Mouse (Mus musculus): Measurements from ENCODE around the gene Kcnh2. TPM values are rescaled to one million over a fixed set of nuclear protein-coding genes. Genes with fewer than 3 reads are reported as not detected.
A peak's percentile ranks its signal among the peaks of the same experiment; 100 is the strongest.

Kcnh2 gene
- polyA plus RNA-seq, 1 experiment from 2014 or later = 0.08 TPM

GRCm38 (mm10) chr5:24364508-24364907, 13.1 kb upstream of the Kcnh2 start, which contains the start of gene Nos3:
Gene Nos3, plus strand, starts transcription at chr5:24364810.
- Histone ChIP-seq H3K27me3 (ENCODE audit: insufficient read depth, low read length) (no peaks in the 10 kb centered on the region), H3K4me1 (ENCODE audit: insufficient read depth) (no peaks in the 10 kb centered on the region; the same call in 1 of the 2 replicates), H3K9me3 (ENCODE audit: low read length) (no peaks in the 10 kb centered on the region), H3K9ac (replicated peaks) (no peak within 1 kb of the TSS), H3K4me3 (ENCODE audit: low read depth, low read length) (peak within 1 kb of the TSS; percentile 22; the same call in 1 of the 2 replicates), H3K27ac (ENCODE audit: low read depth) (peak within 1 kb of the TSS; percentile 16; the same call in 1 of the 2 replicates), H3K36me3 (replicated peaks; ENCODE audit: insufficient read depth, low read length) (no peaks in the 10 kb centered on the region), H3K4me2 (ENCODE audit: low read depth, low read length) (peak within 1 kb of the TSS; percentile 47)
- TF ChIP-seq EP300 (IDR thresholded peaks at IDR 0.05; ENCODE audit: low read depth) (no peak), CTCF (IDR thresholded peaks at IDR 0.05; ENCODE audit: low read depth) (no peak)
- ATAC-seq = peak; percentile 41; the same call in 1 of the 2 replicates
- WGBS (ENCODE audit: insufficient replicate concordance) = 73% methylated on average over 12 of the region's 12 CpGs
- peak; percentile 35 for DNase-seq

GRCm38 (mm10) chr5:24364061-24364460, 12.7 kb upstream of the Kcnh2 start:
- ATAC-seq (no peak), DNase-seq (no peak)
- Histone ChIP-seq H3K9me3 (ENCODE audit: low read length) (no peaks in the 10 kb centered on the region), H3K4me2 (ENCODE audit: low read depth, low read length) (no peak overlapping the region), H3K36me3 (replicated peaks; ENCODE audit: insufficient read depth, low read length) (no peaks in the 10 kb centered on the region), H3K4me1 (ENCODE audit: insufficient read depth) (no peaks in the 10 kb centered on the region; the same call in 1 of the 2 replicates), H3K9ac (replicated peaks) (no peak overlapping the region), H3K4me3 (ENCODE audit: low read depth, low read length) (no peak overlapping the region), H3K27me3 (ENCODE audit: insufficient read depth, low read length) (no peaks in the 10 kb centered on the region), H3K27ac (ENCODE audit: low read depth) (no peak overlapping the region)
- 64% methylated on average over 3 of the region's 3 CpGs for WGBS (ENCODE audit: insufficient replicate concordance)
- TF ChIP-seq CTCF (IDR thresholded peaks at IDR 0.05; ENCODE audit: low read depth) = no peak
- no peak for TF ChIP-seq EP300 (IDR thresholded peaks at IDR 0.05; ENCODE audit: low read depth)

GRCm38 (mm10) chr5:24363467-24363866, 12.1 kb upstream of the Kcnh2 start:
- H3K4me1 ChIP-seq (ENCODE audit: insufficient read depth) = no peaks in the 10 kb centered on the region; the same call in 1 of the 2 replicates
- no peak for TF ChIP-seq CTCF (IDR thresholded peaks at IDR 0.05; ENCODE audit: low read depth)
- no peak for TF ChIP-seq EP300 (IDR thresholded peaks at IDR 0.05; ENCODE audit: low read depth)
- H3K4me2 ChIP-seq (ENCODE audit: low read depth, low read length) = no peak overlapping the region
- H3K27ac ChIP-seq (ENCODE audit: low read depth) = no peak overlapping the region
- ATAC-seq (no peak), DNase-seq (no peak)
- no peaks in the 10 kb centered on the region for H3K9me3 ChIP-seq (ENCODE audit: low read length)
- no peak overlapping the region for H3K9ac ChIP-seq (replicated peaks)
- 83% methylated on average over 2 of the region's 2 CpGs for WGBS (ENCODE audit: insufficient replicate concordance)
- no peak overlapping the region for H3K4me3 ChIP-seq (ENCODE audit: low read depth, low read length)
- H3K36me3 ChIP-seq (replicated peaks; ENCODE audit: insufficient read depth, low read length) = no peaks in the 10 kb centered on the region
- H3K27me3 ChIP-seq (ENCODE audit: insufficient read depth, low read length) = no peaks in the 10 kb centered on the region

GRCm38 (mm10) chr5:24360792-24361454, 9.5 kb upstream of the Kcnh2 start:
- peak; percentile 59 for ATAC-seq
- WGBS (ENCODE audit: insufficient replicate concordance) = 0% methylated on average over 7 of the region's 7 CpGs
- H3K27me3 ChIP-seq (ENCODE audit: insufficient read depth, low read length) = no peaks in the 10 kb centered on the region

GRCm38 (mm10) chr5:24357461-24357860, 6.1 kb upstream of the Kcnh2 start:
- H3K9me3 ChIP-seq (ENCODE audit: low read length) = no peaks in the 10 kb centered on the region
- 8% methylated on average over 7 of the region's 7 CpGs for WGBS (ENCODE audit: insufficient replicate concordance)
- H3K4me2 ChIP-seq (ENCODE audit: low read depth, low read length) = no peak overlapping the region
- H3K9ac ChIP-seq (replicated peaks) = no peak overlapping the region
- H3K27ac ChIP-seq (ENCODE audit: low read depth) = no peak overlapping the region
- H3K4me3 ChIP-seq (ENCODE audit: low read depth, low read length) = no peak overlapping the region
- no peaks in the 10 kb centered on the region for H3K36me3 ChIP-seq (replicated peaks; ENCODE audit: insufficient read depth, low read length)
- DNase-seq = peak; percentile 87
- H3K4me1 ChIP-seq (ENCODE audit: insufficient read depth) = no peaks in the 10 kb centered on the region
- ATAC-seq = peak; percentile 72
- peaks cover 21% of the 10 kb centered on the region for H3K27me3 ChIP-seq (ENCODE audit: insufficient read depth, low read length)
- peak; percentile 65 for TF ChIP-seq CTCF (IDR thresholded peaks at IDR 0.05; ENCODE audit: low read depth)
- no peak for TF ChIP-seq EP300 (IDR thresholded peaks at IDR 0.05; ENCODE audit: low read depth)

More at GRCm38 (mm10) chr5:24360792-24361454, 9.5 kb upstream of the Kcnh2 start:
- Histone ChIP-seq H3K4me3 (ENCODE audit: low read depth, low read length) (no peak overlapping the region), H3K9me3 (ENCODE audit: low read length) (no peaks in the 10 kb centered on the region), H3K4me2 (ENCODE audit: low read depth, low read length) (peak overlapping the region; percentile 13; the same call in 1 of the 2 replicates), H3K36me3 (replicated peaks; ENCODE audit: insufficient read depth, low read length) (no peaks in the 10 kb centered on the region), H3K4me1 (ENCODE audit: insufficient read depth) (no peaks in the 10 kb centered on the region), H3K9ac (replicated peaks) (no peak overlapping the region), H3K27ac (ENCODE audit: low read depth) (no peak overlapping the region)
- peak; percentile 82 for DNase-seq
- no peak for TF ChIP-seq EP300 (IDR thresholded peaks at IDR 0.05; ENCODE audit: low read depth)
- peak; percentile 98 for TF ChIP-seq CTCF (IDR thresholded peaks at IDR 0.05; ENCODE audit: low read depth)

- DNase-seq = no peak
- no peaks in the 10 kb centered on the region for H3K36me3 ChIP-seq (replicated peaks; ENCODE audit: insufficient read depth, low read length)
- no peaks in the 10 kb centered on the region for H3K9me3 ChIP-seq (ENCODE audit: low read length)
- H3K4me1 ChIP-seq (ENCODE audit: insufficient read depth) = peaks cover 2% of the 10 kb centered on the region
- H3K27me3 ChIP-seq (ENCODE audit: insufficient read depth, low read length) = peaks cover 28% of the 10 kb centered on the region
- WGBS (ENCODE audit: insufficient replicate concordance) = 55% methylated on average over 4 of the region's 4 CpGs
- no peak overlapping the region for H3K9ac ChIP-seq (replicated peaks)
- H3K4me3 ChIP-seq (ENCODE audit: low read depth, low read length) = no peak overlapping the region
- no peak overlapping the region for H3K4me2 ChIP-seq (ENCODE audit: low read depth, low read length)
- ATAC-seq = no peak
- TF ChIP-seq CTCF (IDR thresholded peaks at IDR 0.05; ENCODE audit: low read depth) (no peak), EP300 (IDR thresholded peaks at IDR 0.05; ENCODE audit: low read depth) (no peak)
- H3K27ac ChIP-seq (ENCODE audit: low read depth) = no peak overlapping the region
Observed at GRCm38 (mm10) chr5:24356764-24357163, 5.4 kb upstream of the Kcnh2 start.

Measured in liver, postnatal 0 days (tissue).